ENCODE assay signal across 25 mouse cellular contexts in genomic region chr10:126793136-126793535, GRCm38 (mm10).
DNase-seq lines count a peak whose midpoint lies in the region; ATAC-seq lines count a peak whose summit lies in the region.
"Had no signal": no experiment of that assay in that cellular context is flagged by ENCODE, and none has a peak within 500 bp of the region (broad histone marks: within the 10 kb centered on the region; RNA-seq: fewer than 3 reads in every experiment).

No protein-coding gene starts in this region.

- DNase-seq in cerebellum, postnatal 10 days: peak; percentile 16 to 31
- DNase-seq in cerebellum, adult 9-10 months: no peak
- DNase-seq in hindbrain, embryonic 11.5 days (ENCODE audit: low spot score): no peak
- peak; percentile 50 for DNase-seq in retina, postnatal 1 day
- DNase-seq in retina, embryonic 14.5 days (ENCODE audit: low spot score): no peak
- DNase-seq: adrenal gland, postnatal 10 days; cerebellum, adult 11-12 months; forebrain, postnatal 0 days; heart, postnatal 14 days; kidney, adult 8-10 months; kidney, postnatal 4 days; layer of hippocampus, postnatal 36 days; left cerebral cortex, postnatal 4 days; liver, postnatal 0 days; lung, postnatal 10 days had no signal

- no peak overlapping the region for H3K4me2 ChIP-seq in hindbrain, embryonic 15.5 days
- H3K4me2 ChIP-seq in hindbrain, embryonic 11.5 days (replicated peaks; ENCODE audit: low read depth, low read length): no peak overlapping the region
- H3K4me2 ChIP-seq: embryonic facial prominence, embryonic 15.5 days; forebrain, embryonic 12.5 days; liver, embryonic 12.5 days; neural tube, embryonic 12.5 days had no signal

- no peak for ATAC-seq in hindbrain, embryonic 15.5 days (ENCODE audit: low FRiP score, low read depth)
- ATAC-seq in hindbrain, embryonic 11.5 days (ENCODE audit: low FRiP score): no peak
- no peak for ATAC-seq in megakaryocyte, adult 5-6 weeks (ENCODE audit: poor library complexity, severe bottlenecking)
- ATAC-seq: forebrain, postnatal 0 days; intestine, embryonic 16.5 days; liver, embryonic 12.5 days; liver, postnatal 0 days had no signal

- no peaks in the 10 kb centered on the region for H3K27me3 ChIP-seq in hindbrain, embryonic 15.5 days
- no peaks in the 10 kb centered on the region for H3K27me3 ChIP-seq in hindbrain, embryonic 11.5 days (ENCODE audit: control insufficient read depth, insufficient read depth, low read length)
- H3K27me3 ChIP-seq: embryonic facial prominence, embryonic 15.5 days; forebrain, embryonic 12.5 days; liver, embryonic 12.5 days; neural tube, embryonic 12.5 days had no signal

- peaks cover 12% of the 10 kb centered on the region; the same call in 1 of the 2 replicates for H3K4me1 ChIP-seq in hindbrain, embryonic 15.5 days (replicated peaks)
- no peaks in the 10 kb centered on the region for H3K4me1 ChIP-seq in hindbrain, embryonic 11.5 days (replicated peaks; ENCODE audit: control insufficient read depth, insufficient read depth, low read length)
- H3K4me1 ChIP-seq: embryonic facial prominence, embryonic 15.5 days; liver, embryonic 12.5 days; neural tube, embryonic 12.5 days had no signal

- H3K9ac ChIP-seq in hindbrain, embryonic 15.5 days: no peak overlapping the region
- H3K9ac ChIP-seq in hindbrain, embryonic 11.5 days (ENCODE audit: low read depth, low read length): no peak overlapping the region
- H3K9ac ChIP-seq: embryonic facial prominence, embryonic 15.5 days; forebrain, embryonic 12.5 days; forebrain, postnatal 0 days; liver, embryonic 12.5 days; liver, postnatal 0 days; neural tube, embryonic 12.5 days had no signal

- H3K4me3 ChIP-seq in hindbrain, embryonic 15.5 days: no peak overlapping the region
- H3K4me3 ChIP-seq in hindbrain, embryonic 11.5 days (ENCODE audit: low read depth, low read length): no peak overlapping the region
- H3K4me3 ChIP-seq: embryonic facial prominence, embryonic 15.5 days; forebrain, embryonic 12.5 days; liver, embryonic 12.5 days; myocyte; neural tube, embryonic 12.5 days had no signal

- no peaks in the 10 kb centered on the region for H3K9me3 ChIP-seq in hindbrain, embryonic 15.5 days
- H3K9me3 ChIP-seq in hindbrain, embryonic 11.5 days (ENCODE audit: control insufficient read depth, low read length): no peaks in the 10 kb centered on the region
- H3K9me3 ChIP-seq: embryonic facial prominence, embryonic 15.5 days; forebrain, embryonic 12.5 days; liver, embryonic 12.5 days; neural tube, embryonic 12.5 days had no signal

- 0 out of 2 replicates have a peak overlapping the region, but pooled peaks have one; percentile 24 for H3K27ac ChIP-seq in hindbrain, embryonic 15.5 days (replicated peaks)
- no peak overlapping the region for H3K27ac ChIP-seq in hindbrain, embryonic 11.5 days (ENCODE audit: low read depth, low read length)
- H3K27ac ChIP-seq: embryonic facial prominence, embryonic 15.5 days; forebrain, embryonic 12.5 days; kidney, postnatal 0 days; liver, embryonic 12.5 days; macrophage; neural tube, embryonic 12.5 days had no signal

- H3K36me3 ChIP-seq in hindbrain, embryonic 15.5 days: no peaks in the 10 kb centered on the region
- H3K36me3 ChIP-seq in hindbrain, embryonic 11.5 days (ENCODE audit: control insufficient read depth, insufficient read depth, low read length): no peaks in the 10 kb centered on the region
- H3K36me3 ChIP-seq: embryonic facial prominence, embryonic 15.5 days; forebrain, embryonic 12.5 days; liver, embryonic 12.5 days; neural tube, embryonic 12.5 days had no signal

- 45% methylated on average over 3 of the region's 3 CpGs for WGBS in hindbrain, embryonic 15.5 days
- WGBS in hindbrain, embryonic 11.5 days: 59% methylated on average over 3 of the region's 3 CpGs

Comparison
In these comparisons a context has a peak if more than half of its experiments do, and no peak if none do; other contexts are left out.
1. DNase-seq: peak in cerebellum, postnatal 10 days (2 of 2) and retina, postnatal 1 day (single experiment); none in cerebellum, adult 9-10 months (single experiment), hindbrain, embryonic 11.5 days (single experiment) and retina, embryonic 14.5 days (single experiment).